Mouse (Mus musculus): ENCODE data around the gene Tmem88b.

The Tmem88b gene

DNA sequence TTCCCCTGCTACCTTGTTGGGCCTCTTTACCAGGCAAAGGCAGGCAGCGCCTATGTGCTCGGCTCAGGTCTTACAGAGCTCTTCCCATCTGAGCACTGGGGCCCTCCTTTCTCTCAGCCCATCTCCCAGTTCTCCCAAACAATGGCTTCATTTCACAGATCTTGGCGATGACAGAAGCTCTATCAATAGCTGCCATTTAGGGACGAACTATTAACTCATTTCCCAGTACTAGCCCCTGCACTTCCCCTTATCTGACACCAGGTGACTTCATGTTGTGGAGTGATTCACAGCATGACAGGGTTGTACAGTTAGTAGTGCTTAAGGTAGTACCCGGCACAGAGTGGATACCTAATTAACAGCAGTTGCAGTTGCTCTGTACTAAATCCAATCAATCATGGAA lies at the start of gene Tmem88b:
Gene Tmem88b (minus strand): TSS at position 56 of the 400 bp plus-strand sequence.
- in situ Hi-C loops (cut with MboI, MseI), result no loop called here

DNA sequence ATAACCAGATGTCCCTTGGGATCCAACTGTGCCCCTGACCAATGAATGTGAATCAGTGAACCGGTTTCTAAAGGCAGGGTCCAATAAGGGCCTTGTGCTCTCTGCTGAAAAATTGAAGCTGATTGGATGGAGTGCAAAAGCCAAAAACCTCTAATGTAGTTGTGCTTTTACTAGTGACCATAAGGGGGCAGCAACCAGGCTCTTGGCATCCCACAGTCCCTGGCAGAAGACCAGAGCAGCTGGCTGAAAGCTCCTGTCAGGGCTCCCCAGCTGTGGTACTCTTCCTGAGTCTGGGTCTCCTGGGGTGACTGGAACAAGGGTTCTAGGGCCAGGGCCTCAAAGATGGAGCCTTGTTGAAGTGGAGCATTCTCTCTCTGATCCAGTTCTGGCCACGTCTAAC lies 48.2 kb upstream of the Tmem88b start:
- in situ Hi-C loops (cut with MboI, MseI), result no loop called here

DNA sequence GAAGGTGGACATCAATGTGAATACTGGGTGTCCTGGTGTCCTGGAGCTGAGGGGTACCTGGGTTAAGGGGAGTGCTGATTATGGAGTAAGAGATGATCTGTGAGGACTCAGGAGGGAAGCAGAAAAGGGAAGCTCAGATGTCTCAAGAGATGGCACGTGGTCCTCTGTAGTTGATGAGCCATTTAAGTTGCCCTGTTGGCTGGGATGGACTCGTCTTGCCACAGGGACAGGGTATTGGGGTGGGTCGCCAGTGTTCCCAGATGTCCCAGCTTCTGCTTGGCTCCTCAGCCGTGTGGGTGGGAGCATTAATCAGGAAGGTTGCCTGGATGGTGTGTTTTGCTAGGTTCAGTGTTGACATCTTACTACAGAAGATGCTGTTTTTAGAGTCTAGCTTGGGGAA lies 47.6 kb upstream of the Tmem88b start:
- in situ Hi-C loops (cut with MboI, MseI), result no loop called here

DNA sequence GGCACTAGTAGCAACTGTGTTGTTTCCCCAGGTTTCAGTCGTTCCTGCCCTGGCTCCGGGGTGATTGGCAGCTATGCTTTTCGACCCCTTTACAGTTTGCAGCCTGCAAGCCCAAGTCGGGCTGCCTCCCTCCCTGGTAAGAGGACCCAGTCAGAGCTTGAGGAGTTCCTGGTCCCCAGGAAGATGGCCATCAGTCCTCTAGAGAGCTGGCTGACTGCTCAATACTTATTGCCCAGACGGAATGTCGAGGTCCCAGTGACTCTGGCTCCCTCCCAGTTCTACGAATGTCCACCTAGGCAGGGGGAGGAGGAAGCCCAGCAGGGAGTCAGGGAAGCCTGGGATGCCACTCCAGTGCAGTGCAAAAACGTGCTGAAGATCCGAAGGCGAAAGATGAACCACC lies 46.6 kb upstream of the Tmem88b start:
- in situ Hi-C loops (cut with MboI, MseI), result no loop called here

DNA sequence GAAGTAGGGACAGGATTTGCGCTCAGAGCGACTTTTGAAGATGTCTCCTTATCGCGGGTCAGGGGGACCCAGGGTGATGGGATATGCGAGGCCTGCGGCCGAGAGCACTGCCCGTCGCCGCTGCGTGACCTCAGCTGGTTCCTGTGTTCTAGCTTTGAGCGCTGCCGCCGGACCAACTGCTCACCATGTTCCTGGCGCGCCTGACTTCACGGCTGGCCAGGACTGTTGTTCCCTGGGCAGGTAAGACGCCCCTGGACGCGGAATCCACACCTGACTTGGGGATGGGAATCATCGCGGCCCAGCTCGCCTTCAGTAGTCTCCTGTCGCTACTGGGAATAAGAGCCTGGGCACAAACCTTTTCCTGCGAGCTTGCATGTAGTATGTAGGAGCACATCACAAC lies 46.2 kb upstream of the Tmem88b start:
- in situ Hi-C loops (cut with MboI, MseI), result no loop called here

DNA sequence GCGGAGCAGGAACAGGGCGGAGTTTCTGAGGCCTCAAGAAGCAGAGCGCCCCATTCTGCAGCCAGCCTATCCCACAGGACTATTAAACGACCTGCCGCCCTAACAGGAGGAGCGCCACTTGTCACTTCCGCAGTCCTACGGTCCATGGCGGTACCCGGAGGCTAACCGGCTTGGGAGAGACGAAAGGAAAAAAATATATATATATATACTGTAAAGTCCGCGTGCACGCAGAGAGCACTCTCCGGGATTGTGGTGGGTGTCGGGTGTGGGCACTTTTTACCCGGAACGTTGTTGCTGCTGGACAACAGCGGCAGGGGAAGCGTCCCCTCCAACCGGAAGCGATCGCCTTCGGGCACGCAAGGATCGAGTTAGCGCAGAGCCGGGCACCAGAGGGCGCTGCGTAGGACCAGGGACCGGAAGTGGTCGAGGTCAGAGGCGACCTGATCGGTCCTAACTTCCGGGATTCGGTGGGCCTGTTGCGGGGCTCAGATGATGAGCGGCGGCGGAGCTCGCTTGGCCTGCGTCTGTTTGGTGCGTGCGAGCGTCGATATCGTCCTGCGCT lies 45.6 kb upstream of the Tmem88b start, which contains the start of gene Aurkaip1:
Gene Aurkaip1 (plus strand): TSS at position 68 of the 562 bp plus-strand sequence.
- in situ Hi-C loops (cut with MboI, MseI), result no loop called here

DNA sequence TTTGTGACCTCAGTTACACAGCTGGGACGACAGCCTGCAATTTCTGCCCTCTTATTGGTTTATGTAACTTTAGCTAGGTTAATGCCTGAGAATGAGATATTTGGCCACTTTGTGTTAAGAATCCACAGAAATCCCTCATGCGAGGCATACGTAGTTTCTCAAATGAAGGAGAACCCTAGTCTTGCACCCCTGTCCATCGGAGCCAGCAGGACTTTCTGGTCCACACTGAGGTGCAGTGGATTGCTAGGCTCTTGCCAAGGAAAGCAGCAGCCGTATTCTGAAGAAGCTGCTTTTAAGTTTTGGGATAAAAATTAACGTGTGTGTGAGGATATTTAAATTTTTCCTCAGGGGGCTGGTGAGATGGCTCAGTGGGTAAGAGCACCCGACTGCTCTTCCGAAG lies 44.9 kb upstream of the Tmem88b start:
- in situ Hi-C loops (cut with MboI, MseI), result no loop called here

DNA sequence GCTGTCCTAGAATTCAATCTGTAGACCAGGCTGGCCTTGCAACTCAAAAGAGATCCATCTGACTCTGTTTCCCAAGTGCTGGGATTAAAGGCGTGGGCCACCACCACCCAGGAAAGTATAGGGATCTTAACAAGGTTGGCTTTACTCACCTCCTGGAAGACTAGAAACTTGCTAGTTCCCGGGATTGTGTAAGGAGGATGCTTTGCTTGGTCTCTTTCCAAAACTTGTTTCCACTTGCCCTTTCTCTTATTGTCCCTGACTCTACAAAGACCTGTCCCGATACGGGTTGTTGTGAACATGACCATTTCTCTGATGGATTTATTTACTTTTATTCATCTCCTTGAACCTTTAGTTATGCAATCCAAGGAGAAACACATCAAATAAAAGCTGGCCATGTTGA lies 44.2 kb upstream of the Tmem88b start:
- in situ Hi-C loops (cut with MboI, MseI), result no loop called here

DNA sequence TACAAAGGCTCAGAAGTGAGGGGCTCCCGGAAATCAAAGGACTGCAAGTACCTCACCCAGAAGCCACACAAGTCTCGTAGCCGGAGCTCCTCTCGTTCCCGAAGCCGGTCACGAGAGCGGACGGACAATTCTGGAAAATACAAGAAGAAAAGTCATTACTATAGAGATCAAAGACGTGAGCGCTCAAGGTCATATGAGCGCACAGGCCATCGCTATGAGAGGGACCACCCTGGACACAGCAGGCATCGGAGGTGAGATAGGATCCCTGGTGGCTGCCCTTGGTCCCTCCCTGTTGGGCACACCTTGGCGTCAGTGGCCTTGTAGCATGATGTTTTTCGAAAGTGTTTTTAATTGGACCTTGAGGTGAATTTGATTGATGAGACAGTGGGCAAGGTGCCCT lies 37.8 kb upstream of the Tmem88b start:
- in situ Hi-C loops (cut with MboI, MseI), result no loop called here

DNA sequence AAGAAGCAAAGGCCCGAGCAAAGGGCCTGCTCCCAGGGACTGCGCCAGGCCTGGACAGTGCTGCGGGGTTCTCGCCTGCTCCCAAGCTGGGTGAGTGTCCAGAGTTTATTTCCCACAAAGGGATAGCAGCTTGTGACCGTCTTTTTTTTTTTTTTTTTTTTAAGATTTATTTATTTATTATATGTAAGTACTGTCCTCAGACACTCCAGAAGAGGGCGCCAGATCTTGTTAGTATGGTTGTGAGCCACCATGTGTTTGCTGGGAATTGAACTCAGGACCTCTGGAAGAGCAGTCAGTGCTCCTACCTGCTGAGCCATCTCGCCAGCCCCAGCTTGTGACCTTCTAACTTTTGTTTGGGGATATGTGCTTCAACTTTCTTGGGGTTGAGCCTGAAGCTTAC lies 35.4 kb upstream of the Tmem88b start:
- in situ Hi-C loops (cut with MboI, MseI), result no loop called here

DNA sequence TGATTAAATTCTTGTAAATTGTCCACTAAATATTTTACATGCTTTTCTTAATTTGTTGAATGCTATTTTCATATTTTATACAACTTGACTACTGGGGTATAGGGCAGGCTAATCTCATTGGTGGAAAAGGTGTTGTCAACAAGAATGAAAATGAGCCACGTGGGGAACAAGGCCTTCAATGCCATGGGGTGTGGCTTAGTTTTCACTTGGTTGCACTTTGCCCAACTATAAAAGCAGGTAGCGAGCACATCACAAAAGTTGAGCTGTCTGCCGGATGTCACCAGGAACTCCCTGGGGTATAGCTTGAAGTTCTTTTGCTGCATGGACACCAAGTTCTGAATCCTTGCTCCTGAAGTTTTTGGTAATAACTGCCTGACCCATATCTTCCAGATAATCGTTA lies 31.9 kb upstream of the Tmem88b start:
- in situ Hi-C loops (cut with MboI, MseI), result no loop called here

DNA sequence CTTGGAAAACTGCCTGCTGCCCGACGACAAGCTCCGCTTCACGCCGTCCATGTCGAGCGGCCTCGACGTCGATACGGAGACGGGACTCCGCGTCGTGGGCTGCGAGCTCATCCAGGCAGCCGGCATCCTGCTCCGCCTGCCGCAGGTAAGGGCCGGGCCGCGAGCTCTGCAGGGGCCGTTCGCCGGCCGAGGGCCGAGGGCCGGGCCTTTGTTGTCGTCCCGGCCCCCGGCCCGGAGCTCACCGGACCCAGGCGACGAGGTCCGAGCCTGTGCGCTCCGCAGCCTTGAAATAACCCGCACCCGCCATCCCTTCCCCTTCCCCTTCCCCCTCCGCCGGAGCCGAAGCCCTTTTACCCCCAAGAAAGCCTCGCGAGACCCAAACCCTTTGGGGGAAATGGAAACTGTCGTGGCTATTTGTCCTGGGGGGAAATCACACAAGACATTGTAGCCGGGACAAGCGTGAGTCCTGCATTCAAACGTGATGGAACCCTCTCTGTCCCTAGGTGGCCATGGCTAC lies 27.0 kb upstream of the Tmem88b start:
- in situ Hi-C loops (cut with MboI, MseI), result no loop called here

DNA sequence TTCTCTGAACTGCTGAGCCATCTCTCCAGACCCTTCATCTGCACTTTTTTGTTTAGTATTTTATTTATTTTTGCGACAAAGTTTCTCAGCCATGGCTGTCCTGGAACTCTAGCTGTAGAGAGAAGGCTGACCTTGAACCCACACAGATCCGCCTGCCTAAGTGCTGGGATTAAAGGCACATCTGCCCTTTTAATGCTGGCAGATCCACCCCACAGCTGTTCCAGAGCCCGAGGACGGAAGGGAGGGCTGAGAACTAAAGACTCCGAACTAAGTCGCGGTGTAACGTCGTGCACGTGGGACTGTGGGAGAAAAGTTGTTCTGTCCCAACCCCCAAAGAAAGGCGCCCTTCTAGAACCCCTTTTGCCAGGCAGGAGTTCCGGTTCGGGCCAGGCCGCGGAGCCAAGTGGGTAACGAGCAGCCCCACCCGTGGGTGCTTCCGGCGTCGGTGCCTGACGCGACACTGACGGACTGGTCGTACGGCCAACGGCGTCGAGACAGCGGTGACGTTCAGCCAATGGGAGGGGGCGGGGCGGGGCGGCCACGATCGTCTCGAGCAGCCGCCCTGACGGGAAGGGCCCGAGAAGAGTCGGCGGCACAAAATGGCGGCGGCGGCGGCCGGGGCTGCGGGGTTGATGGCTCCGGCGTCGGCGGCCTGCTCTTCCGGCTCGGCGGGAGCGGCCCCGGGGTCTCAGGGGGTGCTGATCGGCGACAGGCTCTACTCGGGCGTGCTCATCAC lies 26.4 kb upstream of the Tmem88b start, which contains the start of gene Ccnl2:
Gene Ccnl2 (plus strand): TSS at position 561 of the 736 bp plus-strand sequence.
- in situ Hi-C loops (cut with MboI, MseI), result no loop called here

DNA sequence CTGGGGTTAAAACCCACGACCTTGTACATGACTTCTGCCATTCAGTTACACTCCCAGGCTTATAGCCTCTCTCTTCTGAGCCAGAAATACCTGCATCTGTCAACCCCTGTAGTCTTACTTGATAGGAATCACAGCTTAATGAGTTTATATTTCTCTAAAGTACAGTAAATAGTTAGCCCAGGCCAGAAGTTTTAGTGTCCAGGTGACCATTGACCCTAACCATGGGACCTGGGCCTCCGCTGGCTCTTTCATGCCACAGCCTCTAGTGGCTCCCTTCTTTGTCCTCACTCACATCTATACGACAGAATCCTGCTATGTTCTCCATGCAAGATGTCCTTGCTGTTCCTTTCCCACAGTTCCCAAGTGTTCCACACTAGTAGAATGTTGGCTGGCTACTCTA lies 22.2 kb upstream of the Tmem88b start:
- in situ Hi-C loops (cut with MboI, MseI), result no loop called here

DNA sequence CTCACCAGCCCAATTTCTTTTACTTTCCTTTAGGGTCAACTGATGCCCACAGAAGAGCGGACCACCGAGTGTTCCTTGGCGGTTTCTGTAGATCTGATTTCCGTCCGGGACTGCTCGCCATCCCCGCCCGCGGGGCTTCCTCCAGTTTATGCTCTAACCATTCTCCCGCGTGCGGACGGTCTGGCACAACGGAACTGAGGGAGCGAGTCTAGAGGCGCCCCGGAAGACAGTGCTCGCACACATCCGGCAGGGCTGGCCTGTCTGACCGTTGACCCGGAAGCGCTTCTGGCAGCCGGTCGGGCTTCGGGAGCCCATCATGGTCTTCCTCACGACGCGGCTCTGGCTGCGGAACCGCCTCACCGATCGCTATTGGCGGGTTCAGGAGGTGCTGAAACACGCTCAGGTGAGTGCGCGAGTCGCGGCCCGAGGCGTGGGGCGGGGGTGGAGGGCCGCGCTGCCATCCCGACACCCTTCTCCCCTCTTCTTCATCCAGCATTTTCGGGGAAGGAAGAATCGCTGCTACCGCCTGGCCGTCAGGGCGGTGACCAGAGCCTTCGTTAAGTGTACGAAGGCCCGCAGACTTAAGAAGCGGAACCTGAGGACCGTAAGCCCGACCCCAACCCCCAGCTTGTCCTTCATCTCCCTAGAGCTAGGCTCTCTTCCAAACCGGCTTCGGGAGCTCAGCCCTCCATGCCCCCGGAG lies 17.8 kb upstream of the Tmem88b start:
- in situ Hi-C loops (cut with MboI, MseI), result no loop called here

DNA sequence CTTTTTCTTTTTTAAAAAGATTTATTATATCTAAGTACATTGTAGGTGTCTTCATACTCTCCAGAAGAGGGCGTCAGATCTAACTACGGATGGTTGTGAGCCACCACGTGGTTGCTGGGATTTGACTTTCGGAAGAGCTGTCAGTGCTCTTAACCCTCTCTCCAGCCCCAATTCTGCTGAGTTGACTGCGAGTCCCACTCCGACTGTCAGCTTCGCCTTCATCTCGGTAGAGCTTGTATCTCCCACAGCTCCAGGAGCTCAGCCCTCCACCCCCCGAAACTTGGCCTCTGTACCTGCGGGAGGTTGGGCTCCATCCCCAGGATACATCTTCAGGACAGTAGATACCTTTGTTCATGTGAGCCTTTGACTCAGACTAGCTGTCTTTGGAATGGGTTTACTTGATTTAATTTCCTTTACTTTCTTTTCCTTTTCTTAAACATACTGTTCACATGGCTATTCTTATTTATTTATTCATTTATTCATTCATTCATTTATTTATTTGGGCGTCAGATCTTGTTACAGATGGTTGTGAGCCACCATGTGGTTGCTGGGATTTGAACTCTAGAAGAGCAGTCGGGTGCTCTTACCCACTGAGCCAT lies 17.2 kb upstream of the Tmem88b start, which contains the start of gene Mrpl20:
Gene Mrpl20 (plus strand): TSS at position 138 of the 599 bp plus-strand sequence.
- in situ Hi-C loops (cut with MboI, MseI), result no loop called here

DNA sequence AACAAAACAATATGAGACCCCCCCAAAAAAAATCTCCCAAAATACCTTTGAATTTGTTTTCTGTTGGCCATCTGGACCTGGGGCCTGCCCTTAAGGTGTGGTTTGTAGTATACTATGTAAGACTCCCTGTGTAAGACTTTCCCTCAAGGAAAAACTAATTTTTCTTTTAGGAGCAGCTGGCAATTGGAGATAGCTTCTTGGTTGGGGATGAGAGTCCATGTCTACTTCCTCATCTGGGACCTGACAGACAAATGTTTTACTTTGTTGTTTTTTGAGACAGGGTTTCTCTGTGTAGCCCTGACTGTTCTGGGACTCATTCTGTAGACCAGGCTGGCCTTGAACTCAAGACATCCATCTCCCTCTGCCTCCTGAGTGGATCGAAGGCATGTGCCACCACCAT lies 16.4 kb upstream of the Tmem88b start:
- in situ Hi-C loops (cut with MboI, MseI), result no loop called here

DNA sequence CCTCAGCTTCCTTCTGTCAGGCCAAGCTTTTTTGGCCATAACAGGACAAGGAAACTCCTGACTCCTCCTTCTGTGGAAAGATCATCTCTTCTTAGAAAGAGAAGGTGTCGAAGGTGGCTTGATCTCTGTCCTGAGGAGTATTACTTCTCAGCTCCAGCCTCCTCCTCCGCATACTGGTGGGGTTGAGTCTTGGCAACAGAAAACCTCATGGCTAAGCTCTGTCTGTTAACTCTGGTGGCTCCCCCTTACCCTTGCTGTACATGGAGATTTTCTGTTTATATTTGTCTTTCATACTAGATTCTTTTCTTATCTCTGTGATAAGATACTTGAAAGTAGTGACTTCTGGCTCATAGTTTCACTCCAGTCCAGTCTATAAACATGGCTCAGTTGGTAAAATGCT lies 8.1 kb upstream of the Tmem88b start:
- in situ Hi-C loops (cut with MboI, MseI), result no loop called here

DNA sequence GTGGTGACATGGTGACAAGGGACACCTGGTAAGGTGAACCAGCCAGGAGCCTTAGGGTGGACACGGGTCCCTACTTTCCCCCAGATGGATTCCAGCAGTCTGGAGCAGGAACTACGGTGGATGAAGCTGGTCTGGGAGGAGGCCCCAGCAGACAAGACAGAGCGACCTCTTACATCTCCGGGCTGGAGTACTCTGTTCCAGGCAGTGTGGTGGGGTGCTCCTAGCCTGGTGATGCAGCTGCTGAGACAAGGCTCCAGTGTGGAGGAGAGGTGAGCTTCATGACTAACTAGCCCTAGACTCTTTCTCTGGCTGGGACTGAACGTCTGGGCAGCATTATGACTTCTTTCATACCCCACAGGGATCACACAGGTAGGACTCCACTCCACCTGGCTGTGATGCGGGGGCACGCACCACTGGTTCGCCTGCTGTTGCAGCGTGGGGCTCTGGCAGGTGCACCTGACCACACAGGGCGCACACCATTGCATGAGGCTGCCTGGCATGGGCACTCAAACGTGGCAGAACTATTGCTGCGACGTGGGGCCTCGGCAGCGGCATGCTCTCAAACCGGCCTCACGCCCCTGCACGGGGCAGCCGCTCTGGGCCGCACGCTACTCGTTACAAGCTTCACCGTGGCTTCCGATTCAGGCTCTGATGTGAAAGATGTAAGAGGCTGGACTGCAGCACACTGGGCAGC lies 5.7 kb upstream of the Tmem88b start:
- in situ Hi-C loops (cut with MboI, MseI), result no loop called here

DNA sequence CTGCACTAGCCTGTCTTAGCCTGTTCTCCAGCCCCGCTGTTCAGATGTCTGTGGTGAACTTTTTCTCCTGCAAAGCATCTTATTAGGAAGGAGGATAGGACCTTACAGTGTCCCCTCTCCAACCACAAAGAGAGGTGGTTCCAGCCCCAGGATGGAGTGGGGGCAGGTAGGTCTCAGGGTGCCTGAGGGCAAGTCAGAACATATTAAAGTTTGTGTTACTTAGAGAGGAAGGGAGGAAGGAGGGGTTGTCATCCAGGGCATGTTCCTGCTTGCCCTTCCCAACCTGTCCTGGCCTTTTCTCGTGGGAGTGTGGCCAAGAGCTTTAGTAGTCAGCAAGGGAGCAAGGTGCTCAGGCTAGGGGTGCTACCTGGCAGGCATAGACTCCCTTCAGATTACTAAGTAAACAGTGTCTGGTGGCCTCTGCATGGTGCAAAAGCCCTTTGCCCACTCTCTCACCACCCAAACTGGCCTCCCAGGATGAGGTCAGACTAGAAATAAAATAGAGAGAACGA lies 5.0 kb upstream of the Tmem88b start:
- in situ Hi-C loops (cut with MboI, MseI), result no loop called here

DNA sequence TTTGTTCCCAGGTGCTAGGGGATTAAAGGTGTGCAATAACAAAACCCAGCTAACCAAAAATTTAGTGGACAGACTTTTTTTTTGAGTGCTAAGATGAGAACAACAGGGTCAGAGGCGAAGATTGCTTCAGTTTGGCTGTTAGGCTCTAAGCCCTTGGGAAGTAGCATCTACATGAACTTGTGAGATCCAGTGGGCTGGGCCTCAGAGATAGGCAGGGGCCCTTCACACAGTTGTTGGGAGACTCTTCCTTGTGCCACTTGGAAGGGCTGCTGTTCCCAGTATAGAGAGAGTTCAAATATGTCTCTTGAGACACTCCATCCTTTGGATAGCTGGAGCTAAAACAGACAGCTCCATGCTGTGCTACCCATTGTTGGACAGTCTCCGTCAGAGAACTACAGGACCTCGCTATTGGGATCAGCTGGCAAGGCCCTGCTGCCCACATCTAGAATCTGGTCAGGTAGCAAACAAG lies 4.4 kb upstream of the Tmem88b start, which contains the start of gene Ankrd65:
Gene Ankrd65 (plus strand): TSS at position 419 of the 469 bp plus-strand sequence.
- in situ Hi-C loops (cut with MboI, MseI), result no loop called here
